Mouse (Mus musculus) kidney, postnatal 10 days (tissue): Measurements from ENCODE around the gene Ube2j1.
"Not testable (repeated sequence)": the region's sequence is repeated elsewhere in the genome, so short reads cannot be mapped to it uniquely, and the experiment has no call there.

Source experiments
- DNase-seq: peaks from one replicate; pipeline ENCODE4 v3.0.0; 2021; ENCODE audit warnings: mixed read lengths

The Ube2j1 gene

DNA sequence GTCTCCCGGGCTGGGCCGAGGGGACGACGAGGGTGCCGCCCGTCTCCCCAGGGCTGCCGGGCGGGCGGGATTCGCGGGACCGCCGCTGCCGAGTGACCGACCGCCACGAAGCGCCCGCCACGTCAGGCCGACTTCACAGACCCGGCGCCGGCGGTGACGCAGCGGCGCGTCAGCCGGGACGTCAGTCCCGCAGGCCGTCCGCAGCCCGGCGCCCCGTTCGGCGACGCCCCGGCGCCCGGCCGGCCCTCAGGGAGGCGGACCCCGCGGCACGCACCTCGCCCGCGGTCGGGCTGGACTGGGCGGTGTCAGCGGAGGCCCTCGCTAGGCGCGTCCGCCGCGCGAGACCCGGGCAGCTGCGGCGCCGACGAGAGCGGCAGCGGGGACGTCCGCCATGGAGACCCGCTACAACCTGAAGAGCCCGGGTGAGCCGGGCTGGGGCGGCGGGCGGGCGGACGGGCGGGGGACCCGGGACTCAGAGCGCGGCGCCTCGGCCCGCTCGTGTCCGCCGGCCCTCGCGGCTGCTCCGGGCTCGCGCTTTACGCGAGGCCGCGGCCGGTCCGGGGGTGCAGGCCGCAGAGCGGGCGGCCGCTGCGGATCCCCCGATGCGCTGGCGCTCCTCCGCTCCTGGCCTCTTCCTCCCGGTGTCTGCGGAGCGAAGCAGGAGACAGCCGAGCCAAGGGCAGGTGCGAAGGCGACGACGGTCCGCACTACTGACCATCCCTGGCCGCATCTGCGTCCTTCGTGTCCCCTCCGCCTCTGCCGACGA, at the start of gene Ube2j1:
Gene Ube2j1, plus strand, starts transcription at position 222 of the 766 bp plus-strand sequence.
- DNase-seq = peak; percentile 93

DNA sequence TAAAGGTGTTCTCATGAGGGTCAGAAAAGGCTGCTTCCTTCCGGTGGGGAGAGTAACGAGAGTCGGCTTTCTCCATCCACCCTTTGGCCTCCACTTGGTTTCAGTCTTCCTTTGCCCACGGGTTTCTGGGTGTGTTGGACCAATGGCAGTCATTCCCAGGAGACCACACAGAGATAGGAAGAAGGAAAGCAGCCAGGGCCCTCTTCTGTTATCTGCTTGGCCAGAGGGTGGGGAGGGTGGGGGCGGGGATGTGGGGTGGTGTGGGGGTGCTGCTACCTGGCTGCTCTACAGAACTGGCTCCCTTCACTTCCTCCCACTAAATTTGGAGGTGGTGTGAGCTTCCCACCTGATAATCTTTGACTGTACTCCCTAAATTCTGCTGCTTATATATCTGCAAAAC, 49.6 kb upstream of the Ube2j1 start:
- DNase-seq = no peak

DNA sequence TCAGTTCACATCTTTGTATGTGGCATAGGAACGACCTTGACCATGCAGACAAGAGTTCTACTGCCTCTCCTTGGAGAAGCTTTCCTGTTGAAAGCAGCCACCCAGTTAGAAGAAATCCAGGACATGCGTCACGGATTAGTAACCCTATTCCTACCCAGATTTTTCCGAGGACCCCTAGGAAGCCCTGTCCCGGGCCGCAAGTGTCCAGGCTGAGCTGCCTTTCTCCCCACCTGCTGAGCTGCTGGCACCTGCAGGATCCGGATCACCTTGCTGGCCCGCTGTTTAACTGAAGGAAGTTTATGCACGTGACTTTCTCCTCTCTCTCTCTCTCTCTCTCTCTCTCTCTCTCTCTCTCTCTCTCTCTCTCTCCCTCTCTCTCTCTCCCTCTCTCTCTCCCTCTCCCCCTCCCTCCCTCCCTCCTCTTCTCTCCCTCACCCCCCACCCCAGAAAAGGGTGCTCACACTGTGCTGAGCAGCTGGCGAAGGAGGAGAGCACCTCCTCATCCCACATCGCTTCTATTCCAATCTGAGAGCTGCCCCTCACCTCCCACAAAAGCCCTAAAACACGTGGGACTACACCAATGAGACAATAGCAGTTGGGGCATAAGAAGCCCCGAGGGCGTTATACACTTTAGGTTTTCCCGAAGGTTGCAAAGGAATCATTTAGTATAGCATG, 49.0 kb upstream of the Ube2j1 start:
- DNase-seq = peak; percentile 50

DNA sequence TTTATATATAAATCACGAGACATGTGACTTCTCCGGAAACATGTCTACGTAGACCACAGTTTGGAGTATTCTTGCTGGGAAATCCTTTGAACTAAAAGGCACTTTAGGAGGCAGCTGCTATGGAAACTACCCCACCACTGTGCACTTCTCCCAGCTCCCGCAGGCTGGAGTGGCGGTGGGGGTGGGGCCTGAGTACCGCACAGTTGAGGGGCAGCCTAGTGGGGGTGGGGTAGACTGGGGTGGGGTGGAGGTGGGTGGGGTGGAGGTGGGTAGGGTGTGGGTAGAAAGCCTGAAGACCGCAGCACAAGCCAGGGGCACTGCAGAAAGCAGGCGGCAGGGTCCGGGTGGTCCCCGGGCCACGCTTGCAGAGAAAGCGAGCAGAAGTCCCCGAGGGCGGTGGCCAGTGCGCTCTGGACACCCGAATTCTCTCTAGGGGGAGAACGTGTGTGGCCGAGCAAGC, 48.5 kb upstream of the Ube2j1 start, which contains the start of gene Rragd:
Gene Rragd, plus strand, starts transcription at position 322 of the 460 bp plus-strand sequence.
- DNase-seq = peak; percentile 62

DNA sequence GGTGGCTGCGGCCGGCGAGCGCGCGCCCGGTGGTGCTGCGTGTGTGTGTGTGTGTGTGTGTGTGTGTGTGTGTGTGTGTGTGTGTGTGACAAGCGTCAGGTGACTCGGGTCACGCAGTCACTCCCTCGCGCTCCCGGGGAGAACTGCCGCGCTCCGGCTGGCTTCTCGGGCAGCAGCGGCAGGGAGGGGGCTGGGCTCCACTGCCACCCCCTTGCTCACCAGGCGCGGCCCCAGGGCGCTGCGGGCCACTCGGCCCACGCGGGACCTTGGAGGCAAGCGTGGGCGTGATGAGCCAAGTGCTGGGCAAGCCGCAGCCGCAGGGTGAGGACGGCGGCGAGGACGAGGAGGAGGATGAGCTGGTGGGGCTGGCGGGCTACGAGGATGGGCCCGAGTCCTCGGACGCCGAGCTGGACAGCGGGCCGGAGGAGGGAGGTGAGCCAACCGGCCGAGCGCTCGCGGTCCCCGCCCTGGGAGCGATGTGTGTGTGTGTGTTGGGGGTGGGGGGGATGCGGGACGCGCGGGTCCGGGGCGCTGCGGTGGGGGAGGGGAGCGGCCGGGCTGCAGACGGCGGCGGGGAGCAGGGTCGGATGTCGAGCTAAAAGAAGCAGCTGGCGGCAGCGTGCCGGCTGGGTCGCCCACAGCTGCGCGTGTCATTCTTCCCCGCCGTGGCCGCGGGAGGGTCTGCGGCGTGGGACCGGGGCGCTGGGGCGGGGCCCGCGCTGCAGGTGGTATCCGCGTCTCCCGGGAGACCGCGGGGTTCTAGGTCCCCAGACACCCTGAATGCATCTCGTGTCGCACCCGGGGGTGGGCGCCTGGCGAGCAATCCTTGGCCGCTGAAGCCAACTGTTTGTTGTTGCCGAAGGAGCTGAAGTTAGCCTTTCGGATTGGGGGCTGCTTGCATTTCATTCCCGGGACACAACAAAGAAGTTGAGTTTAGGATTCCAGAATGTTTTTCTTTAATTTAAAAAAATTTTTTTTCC, 47.8 kb upstream of the Ube2j1 start:
- DNase-seq = peak; percentile 81

DNA sequence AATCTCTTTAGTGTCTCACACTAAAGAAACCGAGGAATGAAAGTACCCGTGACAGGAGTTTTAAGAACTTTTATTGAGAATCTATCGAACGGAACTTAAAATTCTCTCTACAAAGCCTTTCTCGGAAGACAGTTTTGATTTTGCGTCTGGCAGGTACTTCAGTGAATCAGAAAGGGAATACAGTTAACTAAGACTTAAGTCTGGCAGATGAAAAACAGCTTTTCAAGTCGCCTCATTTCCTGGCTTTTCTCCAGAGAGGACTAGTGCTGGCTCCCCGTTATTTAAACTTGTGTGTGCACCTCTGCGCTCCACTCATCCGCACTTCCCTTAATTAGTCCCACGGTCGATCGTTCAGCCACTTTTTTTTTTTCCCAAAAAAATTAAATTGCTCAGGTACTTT, 47.0 kb upstream of the Ube2j1 start:
- DNase-seq = no peak

DNA sequence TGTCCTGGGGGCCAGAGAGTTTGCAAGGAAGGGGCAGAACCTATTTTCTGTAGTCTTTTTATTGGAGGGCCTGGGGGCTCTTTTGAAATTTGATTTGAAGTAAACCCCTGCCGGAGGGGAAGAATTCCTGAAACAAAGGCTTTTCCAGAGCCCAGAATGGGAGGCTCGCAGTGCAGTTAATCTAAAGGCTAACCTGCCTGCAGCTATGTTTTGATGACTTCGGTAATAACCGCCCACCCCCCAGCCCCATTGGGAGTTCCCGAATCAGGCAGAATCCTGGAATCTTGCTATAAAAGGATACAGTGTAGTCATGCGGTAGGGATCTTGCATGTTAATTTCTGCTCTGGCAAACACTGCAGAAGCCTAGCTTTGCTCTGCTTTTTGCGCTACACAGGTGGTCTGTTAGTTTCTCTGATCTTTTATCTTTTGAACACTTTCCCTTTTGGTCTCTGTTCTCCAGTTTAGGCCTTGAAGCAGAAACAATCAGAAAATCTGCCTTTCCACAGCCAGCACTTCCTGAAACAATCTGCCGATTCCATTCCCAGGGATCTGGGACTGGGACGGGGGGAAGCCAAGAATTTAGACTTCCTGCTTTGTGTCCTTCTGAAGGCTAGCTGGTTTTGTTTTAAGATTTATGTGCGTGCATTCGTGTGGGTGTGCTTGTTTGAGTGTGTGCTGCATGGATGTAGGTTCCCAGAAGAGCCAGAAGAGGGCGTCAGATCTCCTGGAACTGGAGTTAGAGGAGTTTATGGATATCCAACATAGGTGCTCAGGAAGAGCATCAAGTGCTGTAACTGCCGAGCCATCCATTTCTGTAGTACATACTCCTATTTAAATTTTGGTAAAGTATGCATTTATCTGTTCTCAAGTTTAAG, 46.2 kb upstream of the Ube2j1 start:
- DNase-seq = peak; percentile 17

DNA sequence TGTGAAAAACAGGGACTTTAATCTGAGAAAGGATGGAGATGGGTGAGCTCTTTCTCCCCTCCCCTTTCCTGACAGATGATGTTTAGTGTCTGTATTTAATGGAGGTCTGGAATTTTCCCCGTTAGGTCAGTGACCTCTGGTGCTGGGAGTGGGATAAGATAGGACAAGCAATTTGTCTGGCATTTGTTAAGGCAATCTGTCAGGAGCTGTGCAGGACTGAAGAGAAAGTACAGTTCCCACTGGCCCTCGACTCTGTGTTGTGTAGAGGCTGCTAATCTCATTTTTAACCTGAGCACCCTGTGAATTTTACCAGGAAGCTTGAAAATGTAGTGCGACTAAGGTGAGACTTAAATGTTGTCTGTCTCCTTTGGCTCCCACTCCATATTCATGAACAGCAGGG, 45.5 kb upstream of the Ube2j1 start:
- no peak for DNase-seq

DNA sequence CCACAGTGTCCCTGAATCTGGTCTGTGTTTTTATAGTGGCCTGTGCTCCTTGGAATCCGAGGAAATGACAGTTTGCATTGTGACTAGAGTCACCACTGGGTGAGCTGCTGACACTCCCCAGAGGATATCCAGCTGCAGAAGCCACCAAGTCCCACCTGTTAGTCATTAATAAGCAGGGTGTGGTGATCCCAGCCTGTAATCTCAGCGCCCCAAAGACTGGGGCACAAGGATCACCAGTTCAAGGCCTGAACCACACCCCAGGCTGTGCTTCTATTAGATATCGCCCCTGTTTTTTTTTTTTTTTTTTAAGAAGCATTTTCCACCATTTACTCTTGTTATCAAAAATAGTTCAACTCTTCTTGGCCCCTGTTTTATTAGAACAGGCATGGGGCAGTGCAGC, 44.2 kb upstream of the Ube2j1 start:
- DNase-seq = no peak

DNA sequence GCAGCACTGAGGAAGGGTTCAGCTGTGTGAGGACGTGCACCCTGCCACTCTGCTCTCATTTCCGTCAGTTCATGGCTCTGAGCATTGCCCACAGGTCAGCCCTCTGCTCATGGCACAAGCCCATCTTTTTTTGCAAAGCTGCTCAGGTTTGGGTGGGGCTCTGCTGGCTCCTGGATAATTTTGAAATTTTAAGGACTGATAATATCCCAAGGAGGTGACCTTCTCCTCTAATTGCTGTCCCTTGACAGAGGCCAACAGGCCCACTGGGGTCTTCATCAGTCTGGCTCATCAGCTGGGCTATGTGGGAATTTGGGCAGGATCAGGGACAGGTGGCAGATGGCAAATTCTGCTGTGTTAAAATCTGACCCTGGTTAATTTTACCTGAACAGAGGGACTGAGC, 41.9 kb upstream of the Ube2j1 start:
- DNase-seq = no peak

DNA sequence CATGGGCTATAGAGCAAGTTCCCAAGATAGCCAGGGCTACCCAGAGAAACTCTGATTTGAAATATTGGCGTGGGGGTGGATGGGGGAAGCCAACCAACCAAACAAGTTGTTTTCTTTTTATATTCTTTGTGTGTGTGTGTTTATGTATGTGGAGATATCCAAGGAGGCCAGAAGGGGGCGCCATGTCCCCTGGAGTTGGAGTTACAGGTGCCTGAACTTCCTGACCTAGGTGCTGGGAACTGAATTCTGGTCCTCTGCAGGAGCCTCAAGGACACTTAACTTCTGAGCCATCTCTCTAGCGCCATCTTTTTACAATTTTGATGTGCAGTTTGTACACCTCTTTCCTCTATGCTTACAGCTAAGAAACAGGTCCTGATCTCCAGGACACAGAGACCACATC, 37.0 kb upstream of the Ube2j1 start:
- no peak for DNase-seq

DNA sequence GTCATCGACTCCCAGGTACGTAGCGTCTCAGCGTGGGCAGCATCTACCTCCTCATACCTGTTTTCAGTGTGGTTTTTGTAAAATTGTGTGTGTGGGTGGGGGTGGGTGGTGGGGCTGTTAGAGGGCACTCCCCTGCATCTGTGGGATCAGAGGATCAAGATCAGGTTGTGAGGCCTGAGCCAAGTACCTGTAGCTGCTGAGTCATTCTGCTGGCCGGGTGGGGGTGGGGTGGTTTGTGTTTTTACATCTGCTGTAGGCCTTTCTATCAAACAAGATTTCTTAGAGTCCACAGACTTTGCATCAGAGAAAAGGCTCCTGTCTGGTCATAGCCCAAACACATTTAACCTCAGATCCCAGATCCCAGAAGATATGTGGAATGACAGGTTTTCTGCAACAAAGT, 35.1 kb upstream of the Ube2j1 start:
- no peak for DNase-seq

DNA sequence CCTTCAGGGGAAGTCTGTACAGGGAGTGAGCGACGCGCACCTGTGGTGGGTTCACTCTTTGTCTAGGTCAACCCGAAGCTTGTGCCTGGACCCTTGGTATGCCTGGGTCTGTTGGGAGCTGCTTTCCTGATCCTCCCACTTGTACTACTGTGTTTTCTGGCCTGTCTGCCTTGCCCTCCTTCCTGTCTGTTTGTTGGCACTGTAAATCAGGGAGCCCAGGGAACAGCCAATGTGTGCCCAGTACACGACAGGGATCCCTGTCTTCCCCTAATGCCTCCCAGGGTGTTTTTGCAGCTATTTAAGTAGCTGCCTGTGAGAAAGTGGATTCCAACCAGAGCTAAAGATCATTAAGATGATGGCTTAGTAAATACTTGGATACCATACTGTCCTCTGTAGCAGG, 33.6 kb upstream of the Ube2j1 start:
- DNase-seq = no peak

DNA sequence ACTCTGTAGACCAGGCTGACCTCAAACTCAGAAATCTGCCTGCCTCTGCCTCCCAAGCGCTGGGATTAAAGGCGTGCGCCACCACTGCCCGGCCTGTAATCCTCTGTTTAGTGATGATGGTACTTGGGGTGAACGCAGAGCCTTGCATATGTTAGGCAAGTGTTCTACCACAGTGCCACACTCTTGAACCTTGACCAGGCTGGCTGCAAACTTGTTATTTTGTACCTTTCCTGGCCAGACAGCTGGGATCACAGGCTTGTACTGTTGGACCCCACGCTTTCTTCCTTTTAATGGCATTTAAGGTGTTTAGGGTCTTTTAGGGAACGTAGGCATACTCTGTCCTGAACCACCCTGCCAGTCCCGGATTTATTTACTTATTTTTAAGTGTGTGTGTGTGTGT, 32.2 kb upstream of the Ube2j1 start:
- no peak for DNase-seq

DNA sequence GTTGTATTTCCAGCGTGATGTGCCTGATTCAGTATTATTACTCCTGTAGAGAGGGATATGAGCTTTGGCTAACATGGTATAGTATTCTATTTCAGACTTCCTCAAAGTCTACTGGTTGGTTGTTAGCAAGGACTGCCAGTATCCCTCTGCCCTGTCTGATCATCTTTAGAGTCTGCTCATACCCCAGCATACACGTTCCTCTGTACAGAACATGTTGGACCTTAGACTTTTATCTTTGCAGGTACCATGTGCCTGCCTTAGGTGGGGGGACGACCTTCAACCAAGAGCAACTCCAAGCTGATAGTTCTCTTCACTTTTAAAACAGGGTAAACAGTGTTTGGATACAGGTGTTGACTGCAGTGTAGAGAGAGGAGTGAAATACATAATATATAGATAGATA, 29.1 kb upstream of the Ube2j1 start:
- DNase-seq = no peak

DNA sequence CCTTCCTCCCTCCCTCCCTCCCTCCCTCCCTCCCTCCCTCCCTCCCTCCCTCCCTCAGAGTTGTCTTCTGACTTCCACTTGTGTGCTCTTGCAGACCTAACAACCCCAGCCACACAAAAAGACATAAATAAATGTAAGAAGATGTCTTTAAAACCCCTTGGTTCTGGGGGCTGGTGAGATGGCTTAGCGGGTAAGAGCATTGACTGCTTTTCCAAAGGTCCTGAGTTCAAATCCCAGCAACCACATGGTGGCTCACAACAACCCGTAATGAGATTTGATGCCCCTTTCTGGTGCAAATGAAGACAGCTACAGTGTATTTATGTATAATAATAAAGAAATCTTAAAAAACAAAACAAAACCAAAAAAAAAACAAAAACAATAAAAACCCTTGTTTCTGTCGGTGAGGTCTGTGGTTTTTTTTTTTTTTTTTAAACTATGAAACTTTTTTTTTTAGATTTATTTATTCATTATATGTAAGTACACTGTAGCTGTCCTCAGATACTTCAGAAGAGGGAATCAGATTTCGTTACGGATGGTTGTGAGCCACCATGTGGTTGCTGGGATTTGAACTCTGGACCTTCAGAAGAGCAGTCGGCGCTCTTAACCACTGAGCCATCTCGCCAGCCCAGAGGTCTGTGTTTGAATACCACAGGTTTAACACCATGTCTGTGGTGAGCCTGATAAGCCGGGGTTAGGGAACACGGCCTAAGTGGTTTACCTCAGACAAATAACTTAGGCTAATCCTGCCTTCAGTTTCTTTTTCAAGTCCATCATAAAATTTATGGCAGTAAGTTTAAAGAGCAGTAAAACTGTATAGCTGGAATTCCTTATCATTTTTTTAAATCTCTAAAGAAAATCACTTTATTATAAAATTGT, 25.4 kb upstream of the Ube2j1 start:
- not testable (repeated sequence) for DNase-seq

DNA sequence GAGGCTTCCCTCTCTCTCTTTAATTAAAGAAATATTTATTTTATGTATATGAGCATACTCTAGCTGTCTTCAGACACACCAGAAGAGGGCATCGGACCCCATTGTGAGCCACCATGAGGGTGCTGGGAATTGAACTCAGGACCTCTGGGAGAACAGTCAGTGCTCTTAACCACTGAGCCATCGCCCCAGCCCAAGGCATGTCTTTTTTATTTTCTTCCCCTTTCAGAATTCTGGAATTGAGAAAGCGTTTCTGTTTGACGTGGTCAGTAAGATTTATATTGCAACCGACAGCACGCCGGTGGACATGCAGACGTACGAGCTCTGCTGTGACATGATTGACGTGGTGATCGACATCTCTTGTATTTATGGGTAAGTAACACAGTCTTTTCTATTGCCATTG, 24.4 kb upstream of the Ube2j1 start:
- no peak for DNase-seq

DNA sequence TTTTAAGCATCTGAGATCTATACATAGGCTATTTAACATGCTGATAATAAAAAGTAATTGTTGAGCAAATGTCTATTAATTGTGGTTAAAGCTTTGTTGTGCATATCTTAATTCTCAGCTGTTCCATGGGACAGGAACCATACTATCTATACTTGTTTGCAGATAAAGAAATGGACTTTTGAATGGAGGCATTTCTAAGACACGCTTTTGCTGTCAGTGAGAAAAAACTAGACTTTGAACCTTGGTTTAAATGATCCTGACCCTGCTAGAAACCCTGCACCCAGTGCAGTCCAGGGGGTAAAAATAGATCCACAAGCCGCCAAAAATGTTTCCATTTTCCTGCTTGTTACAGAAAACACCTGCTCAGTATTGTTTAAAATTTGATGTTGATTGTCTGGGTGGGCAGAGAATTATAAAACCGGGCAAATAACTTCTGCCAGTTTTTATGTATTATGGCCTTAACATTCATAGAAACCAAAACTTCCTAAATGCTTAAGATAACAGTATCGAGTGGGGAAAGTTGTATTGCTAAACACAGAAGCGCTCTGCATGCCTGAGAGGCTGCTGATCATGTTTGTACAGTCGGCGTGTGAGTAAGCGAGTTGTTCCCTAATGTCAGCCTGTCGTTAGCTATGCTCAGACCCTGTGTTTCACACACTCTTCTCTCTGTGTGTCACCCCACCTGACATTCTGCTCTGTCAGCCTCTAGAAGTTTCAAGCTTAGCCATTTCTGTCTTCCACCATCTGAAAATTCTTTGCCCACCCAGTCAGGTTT, 23.6 kb upstream of the Ube2j1 start:
- no peak for DNase-seq

DNA sequence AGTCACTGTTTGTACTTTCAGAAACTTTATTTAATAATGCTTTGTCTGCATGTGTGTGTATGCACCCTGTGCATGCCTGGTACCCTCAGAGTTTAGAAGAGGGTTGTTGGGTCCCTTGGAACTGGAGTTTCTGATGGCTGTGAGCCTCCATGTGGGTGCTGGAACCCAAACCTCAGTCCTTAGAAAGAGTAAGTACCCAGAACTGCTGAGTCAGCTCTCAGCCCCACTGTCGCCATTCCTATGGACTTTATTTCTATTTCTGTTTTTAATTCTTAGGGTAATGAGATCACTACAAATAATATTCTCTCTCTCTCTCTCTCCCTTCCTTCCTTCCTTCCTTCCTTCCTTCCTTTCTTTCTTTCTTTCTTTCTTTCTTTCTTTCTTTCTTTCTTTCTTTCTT, 21.1 kb upstream of the Ube2j1 start:
- DNase-seq = no peak

DNA sequence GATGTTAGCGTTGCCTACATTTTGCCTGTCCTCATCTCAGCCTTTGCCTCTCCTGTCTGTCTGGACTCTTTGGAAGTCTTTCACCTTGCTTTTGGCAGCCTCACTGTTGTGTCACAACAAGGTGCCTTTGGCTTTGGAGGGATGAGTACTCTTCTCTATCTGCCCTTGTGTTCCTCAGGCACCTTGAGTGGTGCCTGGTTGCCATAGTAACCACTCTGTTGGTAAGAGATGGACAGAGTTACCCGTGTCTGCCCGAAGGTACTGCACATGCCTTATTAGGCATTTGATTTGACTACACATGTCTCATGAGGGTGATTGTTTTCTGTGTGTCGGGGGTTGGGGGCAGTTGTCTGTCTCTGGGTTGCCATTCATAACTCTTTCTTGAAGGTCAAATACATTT, 18.7 kb upstream of the Ube2j1 start:
- DNase-seq = no peak
